Mouse (Mus musculus) layer of hippocampus, postnatal 14 days (tissue): ENCODE measurements around the gene Gng12. TPM values are rescaled to one million over a fixed set of nuclear protein-coding genes. Genes with fewer than 3 reads are reported as not detected.
"Not testable (repeated sequence)": the region's sequence is repeated elsewhere in the genome, so short reads cannot be mapped to it uniquely, and the experiment has no call there.

Experiments
- DNase-seq, 2 experiments: peaks; one replicate each; pipeline ENCODE4 v3.0.0; 2021 to 2022; ENCODE audit warnings: low spot score in 2 of 2, mixed read lengths in 1 of 2
- total RNA-seq, 2 experiments: library from RNA; stranded (reverse); gene quantifications; 2 replicates each; pipeline ENCODE4 v1.2.3; 2021

The Gng12 gene
- total RNA-seq, 2 experiments from 2014 or later = 104 to 117 TPM

DNA sequence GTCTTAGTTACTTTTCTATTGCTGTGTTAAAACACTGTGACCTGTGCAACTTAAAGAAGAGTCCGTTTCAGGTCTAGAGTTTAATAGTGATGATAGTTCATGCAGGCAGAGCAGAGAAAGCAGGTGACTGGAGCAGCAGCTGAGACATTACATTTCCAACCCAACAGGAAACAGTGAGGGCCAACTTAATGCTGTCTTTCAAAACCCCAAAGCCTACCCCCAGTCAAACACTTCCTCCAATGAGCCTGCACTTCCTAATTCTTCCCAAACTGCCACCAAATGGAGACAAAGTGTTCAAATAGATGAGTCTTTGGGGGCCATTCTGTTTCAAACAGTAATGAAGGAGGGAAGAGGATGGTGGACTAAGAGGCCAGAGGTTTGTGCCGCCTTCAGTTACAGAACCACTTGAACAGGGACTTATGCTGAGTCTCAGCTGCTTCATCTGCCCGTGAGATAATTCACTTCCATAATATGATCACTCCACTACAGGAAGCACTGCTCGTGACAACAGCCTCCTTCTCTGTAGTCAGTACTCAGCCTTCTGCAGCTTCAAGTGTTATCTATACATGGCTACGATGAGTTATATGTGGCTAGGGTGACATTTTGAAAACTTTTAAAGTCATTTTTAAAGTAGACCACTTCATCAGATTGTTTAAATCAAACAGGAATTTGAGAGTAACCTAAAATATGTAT lies 55.7 kb downstream of the Gng12 start:
- no peak for DNase-seq

DNA sequence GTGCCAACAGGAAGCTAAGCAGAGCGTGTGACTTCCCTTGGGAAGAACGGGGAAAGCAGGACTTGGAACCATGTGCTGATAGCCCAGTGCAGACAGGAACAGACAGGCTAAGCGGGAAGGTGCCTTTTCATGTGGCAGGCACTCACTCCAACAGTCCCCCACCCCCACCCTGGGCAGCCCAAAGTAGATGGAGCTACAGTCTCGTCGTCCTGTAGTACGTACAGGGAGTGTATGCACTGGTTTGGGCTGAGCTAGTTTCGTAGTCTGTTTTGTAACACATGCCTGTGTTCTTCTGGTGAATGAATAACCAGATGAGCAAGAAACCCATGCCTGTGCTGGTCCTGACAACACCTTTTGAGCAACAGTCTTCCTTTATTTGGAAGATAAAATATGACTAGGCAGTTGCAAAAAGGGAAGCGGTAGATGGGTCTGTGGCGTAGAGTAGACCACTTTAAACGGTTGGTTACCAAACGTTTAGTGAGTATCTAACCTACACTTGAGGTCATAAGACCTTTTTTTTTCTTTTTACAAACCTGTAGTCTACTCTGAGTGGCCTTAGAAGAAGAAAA lies 57.8 kb downstream of the Gng12 start:
- no peak for DNase-seq

DNA sequence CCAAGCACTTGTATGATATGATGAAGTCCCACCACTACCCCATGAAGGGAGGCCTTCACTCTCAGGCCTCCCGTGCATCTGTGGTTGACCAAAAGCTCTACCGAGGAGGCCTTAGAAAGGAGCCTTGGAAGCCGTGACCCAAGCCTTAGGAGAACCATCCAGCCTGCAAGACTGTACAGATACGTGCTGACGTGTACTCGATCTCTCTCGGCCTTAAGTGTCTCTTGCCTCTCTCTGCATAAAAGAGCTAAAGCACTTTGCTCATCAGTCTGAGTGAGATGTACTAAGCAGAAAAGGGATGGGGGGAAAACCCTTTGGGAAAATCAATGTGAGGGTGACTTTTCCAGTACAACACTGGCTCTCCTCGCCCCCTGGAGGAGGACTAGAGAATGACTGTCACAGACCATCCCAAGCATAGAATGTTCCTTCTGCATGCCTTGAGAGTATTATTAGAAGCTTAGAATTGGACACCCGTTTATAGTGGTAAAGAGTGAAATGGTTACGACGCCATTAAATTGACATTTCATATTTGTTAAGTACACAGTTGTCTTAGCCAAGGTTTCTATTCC lies 59.0 kb downstream of the Gng12 start:
- DNase-seq = no peak

DNA sequence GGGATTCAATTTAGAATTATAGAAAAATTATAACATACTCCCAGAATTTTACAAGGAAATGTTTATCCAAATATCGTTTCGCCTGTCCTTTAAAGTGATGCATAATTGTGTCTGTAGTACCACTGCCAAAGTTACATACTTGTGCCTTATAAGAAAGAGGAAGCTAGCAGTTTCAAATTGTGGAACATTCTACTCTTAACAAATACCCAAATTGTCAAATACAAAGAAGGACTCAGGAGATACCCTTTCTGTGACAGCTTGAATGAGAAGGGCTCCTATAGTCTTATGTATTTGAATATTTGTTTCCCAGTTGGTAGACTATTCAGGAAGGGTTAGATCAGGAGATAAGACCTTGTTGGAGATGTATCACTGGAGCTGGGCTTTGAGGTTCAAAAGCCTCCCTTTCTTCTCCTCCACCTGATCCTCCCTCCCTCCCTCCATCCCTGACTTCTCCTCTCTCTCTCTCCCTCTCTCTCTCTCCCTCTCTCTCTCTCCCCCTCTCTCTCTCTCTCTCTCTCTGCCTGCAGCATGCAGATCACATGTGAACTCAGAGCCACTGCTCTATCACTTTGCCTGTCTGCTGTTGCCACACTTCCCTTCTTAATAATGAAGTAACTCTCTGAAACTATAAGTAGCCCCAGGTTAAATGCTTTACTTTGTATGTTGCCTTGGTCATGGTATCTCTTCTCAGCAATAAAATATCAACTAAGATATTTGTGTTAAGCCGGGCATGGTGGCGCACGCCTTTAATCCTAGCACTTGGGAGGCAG lies 62.5 kb downstream of the Gng12 start:
- DNase-seq = no peak

DNA sequence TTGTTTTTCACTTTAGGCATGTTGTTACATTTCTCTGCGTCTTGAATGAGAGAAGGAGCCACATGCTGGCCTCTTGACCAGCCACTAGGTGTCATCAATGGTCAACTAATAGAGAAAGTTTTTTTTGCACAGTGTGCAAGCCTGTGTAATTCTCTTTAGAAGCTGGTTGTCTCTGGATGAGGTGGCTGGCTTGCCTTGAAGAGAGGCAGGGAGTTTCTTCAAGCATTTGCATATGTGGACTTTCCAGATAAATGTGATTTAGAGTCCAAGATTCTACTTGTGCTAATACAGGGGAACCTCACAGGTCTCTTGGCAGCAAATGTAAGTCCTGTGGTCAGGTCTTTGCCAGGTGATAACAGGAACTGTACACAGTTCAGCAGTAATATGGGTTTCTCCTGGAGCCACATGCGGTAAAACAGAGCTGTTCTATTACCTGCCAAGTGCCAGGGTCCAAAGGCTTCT lies 66.4 kb downstream of the Gng12 start:
- peak in 1 of 2 experiments; percentile 67 for DNase-seq

DNA sequence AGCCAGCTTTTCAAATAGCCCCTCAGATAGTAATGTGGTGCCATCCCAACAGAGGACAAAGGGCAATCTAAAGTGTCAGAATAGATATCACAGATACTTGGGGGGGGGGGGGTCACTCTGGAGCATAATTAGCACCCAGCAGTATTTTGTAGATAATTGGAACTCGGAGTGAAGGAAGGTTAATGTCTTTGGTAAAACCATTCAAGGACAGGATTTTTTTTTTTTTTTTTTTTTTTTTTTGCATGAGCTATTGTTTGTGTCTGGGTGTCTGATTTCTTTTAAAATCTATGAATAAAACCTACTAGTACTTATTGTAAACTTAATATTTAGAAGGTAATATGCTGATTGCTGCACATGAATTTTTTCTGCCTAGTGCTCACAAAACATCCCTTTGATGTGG lies 66.9 kb downstream of the Gng12 start:
- no peak for DNase-seq

DNA sequence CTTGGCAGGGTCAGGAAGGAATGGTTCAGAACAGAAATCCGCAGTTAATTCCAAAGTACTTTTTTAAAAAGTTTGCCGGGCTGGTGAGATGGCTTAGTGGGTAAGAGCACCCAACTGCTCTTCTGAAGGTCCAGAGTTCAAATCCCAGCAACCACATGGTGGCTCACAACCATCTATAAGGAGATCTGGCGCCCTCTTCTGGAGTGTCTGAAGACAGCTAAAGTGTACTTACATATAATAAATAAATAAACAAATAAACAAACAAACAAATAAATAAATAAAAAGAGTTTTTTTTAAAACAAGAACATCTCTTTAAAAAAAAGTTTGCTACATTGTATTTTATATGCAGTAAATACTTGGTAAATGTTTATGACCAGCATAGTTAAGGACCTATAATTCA lies 67.5 kb downstream of the Gng12 start:
- not testable (repeated sequence) for DNase-seq

DNA sequence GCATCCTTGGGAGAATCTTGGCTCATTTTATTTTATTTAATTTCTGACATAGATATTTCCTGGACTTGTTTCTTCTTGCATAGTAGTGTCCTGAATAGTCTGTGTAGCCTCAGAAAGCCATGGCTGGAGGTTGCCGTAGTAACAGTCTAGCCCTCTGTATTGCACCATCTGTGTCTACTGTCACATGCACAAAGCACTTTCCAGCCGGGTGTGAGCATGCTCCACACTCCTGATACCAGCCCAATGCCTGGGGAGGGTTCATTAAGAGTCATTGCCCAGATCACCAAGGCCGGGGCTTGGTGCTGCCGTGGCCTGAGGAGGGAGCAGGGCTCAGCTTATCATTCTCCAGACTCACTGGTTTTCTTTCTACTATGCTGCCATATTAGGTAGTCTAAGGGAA lies 68.0 kb downstream of the Gng12 start:
- no peak for DNase-seq

DNA sequence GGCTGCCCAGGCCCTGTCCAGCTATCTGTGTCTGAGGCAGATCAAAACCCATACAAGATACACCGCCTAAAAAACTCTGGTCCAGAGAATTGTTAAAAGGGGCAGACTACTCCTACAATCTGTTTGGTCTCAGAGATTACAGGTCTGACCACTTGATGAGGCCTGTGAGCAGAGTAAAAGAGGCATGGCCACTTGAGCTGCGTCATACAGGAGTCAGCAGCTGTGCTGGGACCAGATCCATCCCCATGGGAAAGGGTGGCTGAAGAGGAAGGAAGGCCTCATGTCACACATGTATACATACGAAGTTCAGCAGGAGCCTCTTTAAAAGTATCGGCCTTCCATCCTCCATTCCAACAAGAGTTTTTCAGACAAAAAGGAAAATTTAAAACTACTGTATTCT lies 69.0 kb downstream of the Gng12 start:
- DNase-seq = no peak

DNA sequence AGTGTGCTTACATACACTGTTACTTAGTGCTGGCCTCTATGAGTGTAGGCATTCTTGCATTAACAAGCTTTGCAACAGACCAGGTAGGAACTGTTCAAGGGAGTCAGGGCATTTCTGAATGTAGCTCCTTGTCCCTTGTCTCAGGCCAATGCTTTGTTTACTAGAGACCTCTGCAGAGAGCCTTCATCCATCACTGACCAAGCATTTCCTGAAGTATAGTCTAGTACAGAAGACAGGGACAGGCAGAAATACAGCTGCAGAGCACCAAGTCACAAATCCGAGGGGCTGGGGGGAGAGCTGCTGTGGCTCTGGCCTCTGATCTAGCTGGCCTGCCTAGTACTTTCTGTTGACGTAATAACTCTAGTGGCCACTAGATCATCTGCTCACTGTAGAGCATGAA lies 71.6 kb downstream of the Gng12 start:
- no peak for DNase-seq

DNA sequence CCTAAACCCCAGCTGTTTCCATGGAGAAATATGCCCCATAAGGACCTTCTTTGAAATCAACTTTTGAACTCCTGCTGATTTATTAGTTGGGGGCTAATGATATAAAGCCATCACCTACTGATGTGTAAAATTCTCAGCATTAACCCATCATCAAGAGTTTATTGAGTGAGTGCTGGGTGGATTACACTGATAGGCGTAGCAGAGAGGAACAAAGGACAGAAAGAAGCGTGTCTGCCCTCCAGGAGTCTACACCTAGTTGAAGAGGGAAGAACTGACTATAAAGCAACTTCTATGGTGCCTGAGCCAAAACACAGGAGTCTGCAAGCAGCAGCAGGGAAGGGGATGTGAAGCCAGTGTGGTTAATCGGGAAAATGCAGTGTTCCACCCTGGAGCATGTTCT lies 73.2 kb downstream of the Gng12 start:
- DNase-seq = no peak

DNA sequence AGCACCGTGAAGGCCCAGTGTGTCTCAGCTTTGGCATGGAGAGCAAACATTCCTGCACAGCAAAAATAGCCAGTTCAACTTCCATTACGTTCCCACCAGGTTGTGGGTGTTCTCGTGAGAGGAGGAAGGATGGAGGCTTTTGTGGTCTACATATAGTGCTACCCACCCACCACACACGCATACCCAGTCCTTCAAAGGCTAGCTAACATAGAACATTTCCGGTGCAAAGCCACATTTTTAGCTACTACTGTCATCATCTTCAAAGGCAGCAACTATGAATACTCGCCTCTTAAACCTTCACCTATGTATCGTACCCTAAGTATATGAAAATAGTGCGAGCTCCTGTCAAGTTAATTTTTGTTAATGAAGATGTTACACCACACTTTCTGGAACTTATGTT lies 76.1 kb downstream of the Gng12 start:
- no peak for DNase-seq

DNA sequence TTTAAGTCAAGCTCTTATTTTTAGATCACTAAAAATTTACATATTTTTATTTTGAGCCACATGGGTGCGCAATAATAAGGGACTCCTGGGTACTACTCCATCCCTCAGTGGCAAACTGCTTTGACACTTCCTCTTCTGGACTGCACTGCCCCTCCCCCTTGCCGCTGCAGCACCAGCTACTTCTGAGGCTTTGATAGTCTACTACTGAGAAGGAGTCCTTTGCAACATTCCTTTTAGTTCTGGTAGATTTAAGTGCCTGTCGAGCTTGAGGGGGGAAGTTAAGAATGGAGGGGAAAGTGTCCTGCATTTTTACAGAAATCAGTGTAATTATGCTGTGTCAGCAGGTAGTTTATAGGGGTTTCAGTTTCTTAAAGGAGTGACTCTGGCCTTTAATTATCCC lies 77.0 kb downstream of the Gng12 start:
- DNase-seq = no peak

DNA sequence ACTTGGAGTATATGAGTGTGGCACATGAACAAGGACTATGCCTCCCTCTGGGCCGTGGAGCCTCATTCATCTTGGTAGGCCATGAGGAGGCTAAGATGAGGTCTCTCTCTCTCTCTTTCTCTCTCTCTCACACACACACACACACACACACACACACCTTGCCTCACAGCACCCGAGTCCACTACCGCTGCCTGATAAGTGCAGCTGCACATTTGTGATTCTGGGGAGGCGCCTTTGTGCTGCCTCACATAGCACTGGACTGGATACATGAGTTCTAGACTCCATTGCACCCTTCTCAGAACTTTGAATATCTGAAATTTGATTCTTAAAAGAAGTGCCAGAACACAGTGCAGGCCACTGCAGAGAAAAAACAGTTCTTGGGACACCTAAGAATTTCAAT lies 79.3 kb downstream of the Gng12 start:
- DNase-seq = no peak

DNA sequence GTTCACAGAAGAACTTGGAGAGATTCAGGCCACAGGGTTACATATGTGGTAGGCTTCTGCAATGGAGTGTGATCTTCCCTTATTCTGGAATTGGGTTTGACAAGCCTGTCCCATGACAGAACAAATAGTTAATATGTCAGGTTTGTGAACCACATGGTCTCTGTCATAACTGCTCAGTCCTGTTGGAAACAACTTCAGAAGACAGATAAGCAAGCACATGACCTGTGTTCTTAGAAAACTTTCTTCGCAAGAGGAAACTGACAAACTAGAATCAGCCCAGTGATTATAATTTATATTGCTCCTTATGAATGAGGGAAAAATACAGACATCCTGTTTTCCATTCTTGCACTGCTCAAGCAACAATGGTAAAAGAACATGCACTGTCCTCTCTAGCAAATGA lies 83.0 kb downstream of the Gng12 start:
- no peak for DNase-seq

DNA sequence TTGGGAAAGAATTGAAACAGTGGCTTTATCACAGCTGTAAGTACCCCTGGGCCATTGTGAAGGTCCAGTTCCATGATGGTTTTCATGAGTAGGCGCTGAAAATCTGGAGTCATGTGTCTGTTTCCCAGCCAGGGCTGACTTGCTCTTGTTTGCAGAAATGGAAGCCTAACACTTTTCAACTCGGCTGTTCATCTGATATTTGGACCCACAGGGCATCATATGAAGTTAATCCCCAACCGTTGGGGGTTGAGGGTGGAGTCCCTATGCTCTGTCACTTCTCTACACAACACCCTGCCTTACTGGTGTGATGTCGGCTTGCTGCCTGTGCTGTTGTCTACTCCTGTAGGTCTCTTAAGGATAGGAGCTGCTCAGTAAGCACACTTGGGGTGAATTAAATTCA lies 83.8 kb downstream of the Gng12 start:
- no peak for DNase-seq

DNA sequence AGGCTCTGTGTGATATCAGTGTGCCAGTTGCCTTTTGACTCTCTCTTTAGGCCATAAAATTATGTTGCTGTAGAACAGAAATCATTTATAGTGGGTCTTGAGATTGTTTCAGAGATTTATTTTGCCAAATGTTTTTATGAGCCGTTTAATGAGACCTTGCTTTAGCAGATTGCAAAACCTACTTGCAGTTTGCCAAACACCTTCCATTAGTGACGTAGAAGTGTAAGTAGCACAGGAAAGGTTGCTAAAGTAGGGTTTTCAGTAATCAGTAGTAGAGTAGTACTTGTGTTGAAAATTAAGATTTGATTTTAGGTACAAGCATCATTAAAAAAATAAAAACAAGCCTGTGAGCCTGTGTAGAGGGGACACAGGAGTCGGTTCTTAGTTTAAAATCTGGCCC lies 85.2 kb downstream of the Gng12 start:
- DNase-seq = no peak

DNA sequence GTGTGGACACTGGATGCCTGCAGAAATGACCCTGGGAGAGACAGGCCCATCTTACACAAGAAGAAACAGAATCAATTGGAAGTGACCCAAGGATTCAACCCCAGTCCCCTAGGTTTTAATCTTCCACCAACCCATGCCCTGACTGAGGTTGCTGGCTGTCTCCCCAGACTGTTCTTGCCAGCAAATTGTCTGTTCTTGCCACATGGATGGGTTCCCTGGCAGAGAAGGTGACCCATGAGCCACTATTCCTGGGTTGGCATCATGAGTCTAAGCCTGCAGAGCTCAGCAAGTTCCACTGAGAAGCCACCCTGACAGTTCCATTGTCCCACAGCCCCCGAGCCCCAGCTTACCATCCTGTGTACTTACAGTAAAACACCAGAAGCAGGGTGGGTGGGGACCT lies 85.7 kb downstream of the Gng12 start:
- DNase-seq = peak in 1 of 2 experiments; percentile 18

DNA sequence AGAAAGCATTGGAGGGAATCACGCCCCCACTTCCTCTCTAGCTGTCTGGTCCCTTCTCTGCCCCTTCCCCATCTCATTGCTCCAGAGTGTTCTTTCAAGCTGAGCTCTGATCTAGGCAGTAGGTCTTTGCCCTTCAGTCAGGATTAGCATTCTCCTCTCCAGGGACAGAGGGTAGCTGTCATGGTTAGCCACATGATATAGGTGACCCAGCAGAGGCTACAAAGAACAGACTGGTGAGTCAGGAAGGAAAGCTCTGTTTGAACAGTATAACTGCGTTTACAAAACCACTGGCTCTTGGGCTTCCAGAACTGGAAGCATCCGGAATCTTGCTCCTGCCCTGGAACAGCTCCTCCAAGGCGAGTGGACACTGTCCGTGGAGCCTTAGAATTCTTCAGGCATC lies 87.9 kb downstream of the Gng12 start:
- DNase-seq = no peak

DNA sequence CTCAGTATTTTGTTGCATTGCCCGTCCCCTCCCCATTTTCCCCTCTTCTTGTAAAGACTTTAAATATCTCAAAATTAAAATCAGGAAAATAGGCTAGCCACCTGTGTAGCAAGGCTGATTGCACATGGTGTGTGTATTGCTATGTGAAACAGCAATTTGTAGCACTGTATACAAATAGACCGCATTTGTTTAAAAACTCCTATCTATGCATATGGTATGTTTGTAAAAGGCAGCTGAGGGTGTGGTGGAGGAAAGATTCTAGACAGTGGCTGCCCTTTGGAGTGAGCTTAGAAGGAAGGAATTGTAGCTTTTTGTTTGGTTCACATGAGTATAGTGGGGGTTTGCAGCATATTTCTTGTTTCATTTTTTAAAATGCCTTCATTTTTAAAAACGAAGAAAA lies 88.5 kb downstream of the Gng12 start:
- DNase-seq = no peak

DNA sequence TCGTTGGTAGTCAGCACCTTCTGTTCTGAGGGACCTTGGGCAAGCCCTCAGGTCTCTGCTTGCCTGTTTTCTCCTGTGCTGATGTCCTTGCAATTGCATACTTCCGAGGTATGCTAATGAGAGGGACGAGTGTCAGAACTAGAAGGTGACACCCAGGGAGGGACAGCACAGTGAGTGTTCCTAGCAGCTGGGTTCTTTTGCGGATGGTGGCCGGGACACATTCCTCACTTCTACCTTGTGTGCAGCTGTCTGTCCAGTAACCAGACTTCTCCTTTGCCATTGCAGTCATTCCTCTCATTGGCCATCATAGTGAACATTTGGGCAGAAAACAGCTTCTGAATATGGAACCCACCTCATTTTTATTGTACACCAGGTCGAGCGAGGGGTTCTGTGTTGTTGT lies 89.3 kb downstream of the Gng12 start:
- DNase-seq = no peak

DNA sequence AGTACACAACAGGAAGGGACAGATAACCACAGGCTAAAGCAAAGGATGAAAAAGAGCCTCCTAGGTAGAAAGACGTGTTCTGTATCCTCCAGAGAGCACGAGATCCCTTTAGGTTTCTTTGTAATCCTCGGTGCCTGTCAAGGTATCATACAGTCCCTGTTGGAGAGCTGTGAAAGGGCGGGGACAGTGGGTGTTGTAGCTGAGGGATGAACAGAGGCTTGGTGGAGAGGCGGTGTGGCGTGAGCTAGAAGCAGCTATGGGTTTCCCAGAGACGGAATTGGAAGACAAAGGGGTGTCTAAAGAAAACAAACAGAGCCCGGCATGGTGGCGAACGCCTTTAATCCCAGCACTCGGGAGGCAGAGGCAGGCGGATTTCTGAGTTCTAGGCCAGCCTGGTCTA lies 89.9 kb downstream of the Gng12 start:
- no peak for DNase-seq
